Mouse (Mus musculus) hindbrain, embryonic 14.5 days (tissue): ENCODE measurements around the gene Scamp1. TPM values are rescaled to one million over a fixed set of nuclear protein-coding genes. Genes with fewer than 3 reads are reported as not detected.

ENCODE experiments used
- ATAC-seq: fragments of 200-750 bp; cut with Nextera tagmentation; 2 replicates; pipeline ENCODE4 v1.8.0; 2017; ENCODE audit warnings: moderate number of reproducible peaks, mild to moderate bottlenecking, moderate TSS enrichment, moderate library complexity; ENCODE audit not compliant: low FRiP score
- DNase-seq: peaks from one replicate; pipeline ENCODE4 v3.0.0-alpha.2; 2015; ENCODE audit warnings: low spot score
- H3K27ac ChIP-seq: fragments of 300-500 bp; sonication (generic); 2 replicates; pipeline ENCODE4 v1.5.1; 2014; ENCODE audit warnings: mild to moderate bottlenecking, moderate library complexity
- H3K27me3 ChIP-seq: fragments of 300-500 bp; sonication (generic); 2 replicates; pipeline ENCODE4 v1.6.1; 2014; ENCODE audit warnings: mild to moderate bottlenecking, low read length, mixed read lengths; ENCODE audit not compliant: control insufficient read depth, insufficient read depth
- H3K36me3 ChIP-seq: fragments of 300-500 bp; sonication (generic); replicated peaks from 2 replicates; pipeline ENCODE4 v1.6.1; 2014; ENCODE audit not compliant: control insufficient read depth, insufficient read depth
- H3K4me1 ChIP-seq: fragments of 300-500 bp; sonication (generic); replicated peaks from 2 replicates; pipeline ENCODE4 v1.6.1; 2014; ENCODE audit warnings: antibody characterized with exemption, low read length, mixed read lengths; ENCODE audit not compliant: control insufficient read depth, insufficient read depth
- H3K4me2 ChIP-seq: fragments of 300-500 bp; sonication (generic); replicated peaks from 2 replicates; pipeline ENCODE4 v1.6.1; 2014; ENCODE audit warnings: mild to moderate bottlenecking, moderate library complexity
- H3K4me3 ChIP-seq: fragments of 300-500 bp; sonication (generic); replicated peaks from 2 replicates; pipeline ENCODE4 v1.5.1; 2014; ENCODE audit warnings: mild to moderate bottlenecking, low read length
- H3K9ac ChIP-seq: fragments of 300-500 bp; sonication (generic); 2 replicates; pipeline ENCODE4 v1.6.1; 2014
- H3K9me3 ChIP-seq: fragments of 300-500 bp; sonication (generic); 2 replicates; pipeline ENCODE4 v1.6.1; 2016; ENCODE audit warnings: low read length; ENCODE audit not compliant: control insufficient read depth
- WGBS: fragments of 180-500 bp; shearing (Covaris S2); extraction: QIAGEN DNeasy Blood & Tissue Kit; methylation state at CpG from one replicate; pipeline ENCODE4 v1.1.7; 2014; 5-methylcytosine and 5-hydroxymethylcytosine counted together
- polyA plus RNA-seq: library from polyadenylated mRNA; unstranded; fragments of >200 nt; fragmentation: Nextera tagmentation; extraction: Ambion mirVana; gene quantifications from 2 replicates; pipeline ENCODE4 v1.2.1, GENCODE M21; 2014

Scamp1 gene
- polyA plus RNA-seq, 1 experiment from 2014 or later: 159 TPM

DNA sequence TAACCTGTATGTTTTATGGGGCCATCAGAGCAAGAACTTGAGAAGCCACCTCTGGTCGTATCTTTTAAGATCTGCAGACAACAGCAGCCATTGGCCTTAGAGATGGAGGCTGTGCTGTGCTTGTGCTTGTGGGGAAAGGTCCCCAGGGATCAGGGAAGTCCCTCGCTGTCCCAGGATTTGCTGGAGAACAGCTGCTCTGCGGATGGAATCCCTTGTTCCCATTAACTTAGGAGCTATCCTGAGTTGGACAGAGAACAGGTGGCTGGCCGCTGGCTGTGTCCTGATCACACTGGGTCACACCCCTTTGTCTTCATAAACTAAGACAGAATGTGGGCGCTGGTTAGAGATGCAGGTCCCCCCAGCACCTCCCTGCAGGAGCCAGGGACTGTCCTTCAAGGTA is 117.3 kb downstream of the Scamp1 start:
- DNase-seq (no peak), ATAC-seq (no peak)
- Histone ChIP-seq H3K36me3 (no peaks in the 10 kb centered on the region), H3K4me1 (peaks cover 2% of the 10 kb centered on the region; the same call in 1 of the 2 replicates), H3K27me3 (peaks cover 9% of the 10 kb centered on the region; the same call in 1 of the 2 replicates), H3K4me2 (no peak overlapping the region), H3K9ac (no peak overlapping the region), H3K4me3 (no peak overlapping the region), H3K9me3 (no peaks in the 10 kb centered on the region), H3K27ac (no peak overlapping the region)
- 91% methylated on average over 5 of the region's 5 CpGs for WGBS

DNA sequence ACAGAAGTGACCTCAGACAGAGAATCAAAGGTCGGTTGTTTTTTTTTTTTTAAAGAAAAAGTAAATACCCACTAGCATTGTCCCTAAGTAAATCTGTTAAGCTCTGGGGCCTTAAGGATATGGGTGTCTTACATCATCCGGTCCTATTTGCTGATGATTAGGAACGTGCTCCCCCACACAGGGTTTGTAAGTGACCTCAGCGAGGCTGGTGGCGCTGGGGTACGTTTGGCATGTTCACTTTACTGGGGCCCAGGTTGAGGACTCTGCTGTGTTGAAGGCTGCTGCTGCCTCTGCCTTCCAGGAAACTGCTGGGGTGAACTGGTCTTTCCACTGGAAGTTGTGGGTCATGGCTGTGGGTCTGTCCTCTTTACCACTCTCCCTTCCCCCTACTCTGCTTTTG is 121.2 kb downstream of the Scamp1 start:
- Histone ChIP-seq H3K4me3 (no peak overlapping the region), H3K4me1 (no peaks in the 10 kb centered on the region), H3K4me2 (no peak overlapping the region), H3K9ac (no peak overlapping the region), H3K27ac (no peak overlapping the region), H3K9me3 (no peaks in the 10 kb centered on the region), H3K27me3 (no peaks in the 10 kb centered on the region), H3K36me3 (no peaks in the 10 kb centered on the region)
- WGBS: 91% methylated on average over 6 of the region's 6 CpGs
- DNase-seq (no peak), ATAC-seq (no peak)

DNA sequence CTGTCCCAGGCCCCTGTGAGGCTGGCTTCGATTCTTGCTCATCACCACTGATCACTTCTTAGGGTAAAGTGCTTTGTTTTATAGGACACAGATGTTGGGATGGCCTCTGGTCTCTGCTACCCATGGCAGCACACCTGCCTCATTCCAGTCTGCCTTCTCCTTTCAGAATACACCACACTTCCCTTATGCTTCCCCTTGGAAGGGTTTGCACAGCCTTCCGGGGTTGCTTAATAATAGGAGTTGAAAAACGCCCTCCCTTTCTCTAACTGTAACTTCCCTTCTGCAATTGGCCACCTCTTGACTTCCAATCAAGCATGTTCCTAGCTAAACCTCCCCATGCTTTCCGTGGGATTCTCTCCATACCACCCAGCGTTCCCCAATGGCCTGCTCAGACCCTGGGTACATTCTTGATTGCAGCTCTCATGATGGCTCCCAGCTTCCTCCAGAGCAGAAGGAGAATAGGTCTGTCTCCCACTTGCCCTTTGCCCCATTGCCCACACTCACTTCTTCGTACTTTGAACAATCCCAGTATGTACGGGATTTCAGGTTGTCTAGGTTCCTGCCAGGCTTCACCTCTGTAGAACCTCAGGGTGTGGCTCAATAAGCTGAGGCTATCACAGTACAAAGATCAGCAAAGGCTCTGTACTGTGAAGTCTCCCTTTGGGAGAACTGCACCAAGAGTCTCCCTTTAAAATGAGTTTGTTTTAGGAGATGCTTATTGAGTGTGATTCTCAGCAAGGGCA is 126.0 kb downstream of the Scamp1 start:
- Histone ChIP-seq H3K9me3 (no peaks in the 10 kb centered on the region), H3K4me1 (peaks cover 5% of the 10 kb centered on the region; the same call in 1 of the 2 replicates), H3K36me3 (no peaks in the 10 kb centered on the region), H3K27ac (no peak overlapping the region), H3K4me2 (no peak overlapping the region), H3K9ac (no peak overlapping the region), H3K4me3 (no peak overlapping the region), H3K27me3 (no peaks in the 10 kb centered on the region)
- DNase-seq (no peak), ATAC-seq (no peak)
- WGBS: 83% methylated on average over 7 of the region's 7 CpGs

DNA sequence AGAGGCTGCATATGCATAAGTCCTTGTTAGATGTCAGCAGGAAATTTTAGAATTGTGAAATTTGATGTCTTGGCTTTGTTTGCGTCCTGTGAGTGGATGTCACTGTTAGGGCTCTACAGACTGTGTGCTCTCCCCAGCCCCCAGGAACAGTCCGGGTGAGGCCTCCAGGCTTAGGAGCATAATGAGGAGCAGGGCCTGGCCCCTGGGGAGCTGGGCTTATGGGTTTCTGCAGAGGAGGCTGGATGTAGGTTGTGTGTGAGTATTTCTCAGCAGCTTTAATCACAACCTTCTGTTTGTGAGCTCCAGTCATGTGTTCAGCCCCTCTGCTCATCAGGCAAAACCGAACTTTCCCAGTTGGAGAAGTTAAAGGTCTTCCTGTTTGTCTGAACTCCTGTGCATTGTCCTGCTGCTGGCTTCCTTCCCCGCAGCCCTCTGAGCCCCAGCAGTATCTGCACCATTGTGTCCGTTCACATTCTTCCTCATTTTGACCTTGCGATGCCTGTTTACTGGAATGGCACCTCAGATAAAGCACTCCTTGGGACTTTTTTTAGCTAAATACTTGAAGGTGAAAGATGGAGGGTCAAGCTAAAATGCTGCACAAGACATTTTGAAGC is 126.7 kb downstream of the Scamp1 start:
- Histone ChIP-seq H3K27ac (no peak overlapping the region; the same call in 1 of the 2 replicates), H3K36me3 (no peaks in the 10 kb centered on the region), H3K4me1 (peaks cover 5% of the 10 kb centered on the region; the same call in 1 of the 2 replicates), H3K4me2 (no peak overlapping the region), H3K9me3 (no peaks in the 10 kb centered on the region), H3K9ac (no peak overlapping the region), H3K4me3 (no peak overlapping the region), H3K27me3 (no peaks in the 10 kb centered on the region)
- 65% methylated on average over 6 of the region's 6 CpGs for WGBS
- DNase-seq (no peak), ATAC-seq (no peak)

DNA sequence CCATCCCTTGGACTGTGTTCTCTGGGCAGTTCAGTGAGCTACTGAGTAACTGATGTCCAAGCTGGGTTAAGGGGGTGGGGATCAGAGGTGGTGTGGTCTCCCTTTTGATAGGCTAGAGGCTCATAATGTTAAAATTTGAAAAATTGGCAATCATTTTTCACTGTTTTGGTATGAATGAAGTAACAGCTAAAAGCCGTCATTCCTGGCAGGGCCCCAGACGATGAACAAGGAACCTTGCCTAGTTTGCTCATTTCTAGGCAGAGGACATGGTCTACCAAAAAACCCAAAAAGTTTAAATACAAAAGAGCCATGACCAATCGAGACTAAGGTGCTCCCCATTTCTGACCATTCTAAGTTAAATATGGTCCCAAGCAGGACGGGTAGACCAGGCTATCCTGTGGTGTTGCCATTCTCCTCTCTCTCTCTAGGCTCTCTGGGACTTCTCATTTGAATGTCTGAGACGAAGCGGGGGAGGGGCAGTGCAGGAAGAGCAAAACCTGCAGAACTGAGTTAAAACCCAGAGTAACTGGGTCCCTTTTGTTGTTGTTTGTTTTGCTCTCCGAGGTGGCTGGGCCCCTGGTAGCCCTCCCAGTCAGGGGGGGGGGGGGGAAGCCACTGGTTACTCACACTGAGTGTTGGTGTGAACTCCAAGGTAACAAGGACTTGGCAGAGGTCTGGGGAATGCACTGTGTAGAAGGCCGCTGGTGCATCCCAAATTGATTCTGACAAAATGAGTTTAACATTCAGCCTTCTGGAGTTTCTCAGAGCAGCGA is 129.8 kb downstream of the Scamp1 start:
- Histone ChIP-seq H3K27ac (peak overlapping the region; percentile 5; the same call in 1 of the 2 replicates), H3K4me3 (no peak overlapping the region), H3K9ac (no peak overlapping the region), H3K4me1 (peaks cover 5% of the 10 kb centered on the region; the same call in 1 of the 2 replicates), H3K27me3 (no peaks in the 10 kb centered on the region), H3K9me3 (no peaks in the 10 kb centered on the region), H3K36me3 (no peaks in the 10 kb centered on the region), H3K4me2 (no peak overlapping the region)
- no peak for DNase-seq
- WGBS: 41% methylated on average over 9 of the region's 9 CpGs
- peak; percentile 84; the same call in 1 of the 2 replicates for ATAC-seq

DNA sequence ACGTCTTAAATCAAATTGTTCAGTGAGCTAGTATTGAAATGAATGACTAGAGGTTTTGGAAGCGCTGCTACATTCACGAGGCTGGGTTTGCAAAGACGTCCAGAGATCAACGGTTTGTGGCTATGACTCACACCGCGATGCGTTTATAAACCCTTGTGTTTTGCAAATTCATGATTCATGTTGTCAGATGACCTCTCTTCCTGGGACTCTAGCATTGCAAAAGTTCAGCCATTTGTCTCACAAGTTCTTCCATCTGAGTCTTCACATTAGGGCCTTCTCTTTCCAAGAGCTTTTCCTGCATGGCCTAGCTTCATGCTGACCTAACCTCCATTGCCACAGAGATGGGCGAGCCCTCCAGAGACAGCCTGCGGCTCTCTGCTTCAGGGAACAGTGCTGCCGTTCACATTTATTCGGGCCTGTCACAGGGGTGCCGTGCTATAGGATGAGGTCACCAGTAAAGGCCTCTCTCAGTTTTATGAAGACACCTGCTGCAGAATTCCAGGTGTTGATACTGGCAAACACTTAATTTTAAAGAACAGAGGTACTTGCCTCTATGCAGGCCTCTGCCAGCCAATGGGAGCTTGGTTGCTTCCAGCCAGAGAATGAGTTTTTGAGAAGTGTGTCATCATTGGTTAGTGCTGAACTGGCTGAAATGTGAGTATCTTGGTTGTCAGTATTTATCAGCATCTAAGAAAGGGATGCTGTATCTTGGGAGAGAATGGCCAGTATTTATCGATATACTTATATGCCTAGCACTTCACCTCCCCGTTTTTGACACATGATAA is 131.0 kb downstream of the Scamp1 start:
- ATAC-seq (no peak), DNase-seq (no peak)
- no peaks in the 10 kb centered on the region for H3K36me3 ChIP-seq
- H3K4me3 ChIP-seq: no peak overlapping the region
- no peak overlapping the region for H3K27ac ChIP-seq
- H3K4me2 ChIP-seq: no peak overlapping the region
- H3K4me1 ChIP-seq: peaks cover 5% of the 10 kb centered on the region; the same call in 1 of the 2 replicates
- 87% methylated on average over 15 of the region's 15 CpGs for WGBS
- H3K9me3 ChIP-seq: no peaks in the 10 kb centered on the region
- H3K9ac ChIP-seq: no peak overlapping the region
- no peaks in the 10 kb centered on the region for H3K27me3 ChIP-seq

DNA sequence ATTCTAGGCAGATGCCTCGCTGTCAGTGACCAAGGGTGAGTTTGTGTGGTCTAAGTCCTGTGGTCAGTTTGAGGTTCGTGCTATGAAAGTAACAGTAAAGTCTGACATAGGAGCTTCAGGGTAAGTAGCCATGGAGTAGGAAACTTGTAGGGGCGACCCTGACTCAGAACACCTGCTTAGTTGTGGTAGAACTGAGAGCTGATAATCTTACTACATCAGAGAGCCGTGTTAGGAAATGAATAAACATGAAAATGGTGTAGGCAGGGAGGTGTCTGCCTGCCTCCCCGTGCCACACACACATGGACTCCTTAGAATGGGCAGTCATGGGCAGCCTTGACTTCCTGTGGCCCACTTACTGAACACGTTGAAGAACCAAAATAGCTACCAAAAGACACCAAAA is 132.0 kb downstream of the Scamp1 start:
- Histone ChIP-seq H3K36me3 (no peaks in the 10 kb centered on the region), H3K27ac (no peak overlapping the region), H3K4me3 (no peak overlapping the region), H3K4me1 (0 out of 2 replicates have a peak, but pooled peaks cover under 1% of the 10 kb centered on the region), H3K27me3 (no peaks in the 10 kb centered on the region), H3K9me3 (no peaks in the 10 kb centered on the region), H3K9ac (no peak overlapping the region), H3K4me2 (no peak overlapping the region)
- no peak for DNase-seq
- ATAC-seq: no peak
- WGBS: 86% methylated on average over 6 of the region's 6 CpGs

DNA sequence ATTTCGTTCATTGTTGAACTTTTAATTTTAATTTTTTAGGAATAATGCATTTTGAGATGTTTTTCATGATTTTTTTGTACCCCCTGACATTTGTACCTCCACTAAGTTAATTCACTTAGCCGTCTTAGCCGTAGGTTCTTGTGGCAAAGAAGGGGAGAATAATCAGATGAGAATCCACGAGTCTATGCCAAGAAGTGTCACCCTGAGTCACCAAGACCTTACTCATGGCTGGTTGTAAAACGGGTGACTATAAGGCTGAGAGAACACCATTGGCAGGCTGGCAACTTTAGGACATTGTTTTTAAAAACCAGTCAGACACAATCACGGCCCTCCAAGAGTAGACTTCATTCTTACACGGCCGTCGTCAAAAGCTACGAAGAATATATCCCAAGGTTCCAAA is 132.8 kb downstream of the Scamp1 start:
- Histone ChIP-seq H3K36me3 (no peaks in the 10 kb centered on the region), H3K27me3 (no peaks in the 10 kb centered on the region), H3K4me1 (no peaks in the 10 kb centered on the region), H3K9ac (no peak overlapping the region), H3K4me2 (no peak overlapping the region), H3K4me3 (no peak overlapping the region), H3K27ac (no peak overlapping the region), H3K9me3 (no peaks in the 10 kb centered on the region)
- no peak for DNase-seq
- ATAC-seq: no peak
- WGBS: 96% methylated on average over 10 of the region's 10 CpGs
